Mouse (Mus musculus): ENCODE measurements at regions not wholly inside any gene's neighbourhood (a gene's known extent, or its start where the extent isn't known, plus 50 kb on each side); places are given as distances from the start of the nearest gene placed in this dataset.

GRCm38 (mm10) chr14:25407111-25407510 lies 51.9 kb upstream of the Zmiz1 start:
- DNase-seq (ENCODE audit: low spot score) (no peak), ATAC-seq (ENCODE audit: insufficient read depth, low read depth) (no peak)
- H3K27me3 ChIP-seq (ENCODE audit: control insufficient read depth, insufficient read depth, low read length): no peaks in the 10 kb centered on the region
- no peak overlapping the region for H3K27ac ChIP-seq (ENCODE audit: low read depth)
- peaks cover 26% of the 10 kb centered on the region for H3K4me1 ChIP-seq (ENCODE audit: control insufficient read depth, insufficient read depth)
- no peak overlapping the region for H3K4me3 ChIP-seq (ENCODE audit: low read depth, low read length)
- H3K9ac ChIP-seq (replicated peaks; ENCODE audit: low read depth, low read length): no peak overlapping the region
- TF ChIP-seq CTCF (IDR thresholded peaks at IDR 0.05; ENCODE audit: low read depth) (no peak), EP300 (IDR thresholded peaks at IDR 0.05; ENCODE audit: low read depth) (no peak)
- H3K36me3 ChIP-seq (replicated peaks; ENCODE audit: control insufficient read depth, insufficient read depth, low read length): no peaks in the 10 kb centered on the region
- no peaks in the 10 kb centered on the region for H3K9me3 ChIP-seq (replicated peaks; ENCODE audit: control insufficient read depth, low read length)
- no peak overlapping the region for H3K4me2 ChIP-seq (ENCODE audit: low read depth, low read length)
- WGBS: 75% methylated on average over 7 of the region's 7 CpGs
